Mouse (Mus musculus): Measurements from ENCODE around the gene Gjd2. TPM values are rescaled to one million over a fixed set of nuclear protein-coding genes. Genes with fewer than 3 reads are reported as not detected.

The Gjd2 gene
- total and polyA plus RNA-seq, 3 experiments = not detected

GRCm38 (mm10) chr2:114052696-114053598 lies 39.5 kb upstream of the Gjd2 start, which contains the start of gene Actc1:
TSS of gene Actc1 (minus strand) at chr2:114053548.
- H3K4me3 ChIP-seq (ENCODE audit: low read depth, low read length) = peak within 1 kb of the TSS; percentile 56; the same call in 1 of the 2 replicates
- TF ChIP-seq GATA1 (IDR thresholded peaks at IDR 0.05; ENCODE audit: borderline replicate concordance, low read length) = no peak
- no peak for TF ChIP-seq CTCF (IDR thresholded peaks at IDR 0.05; ENCODE audit: low read depth, low read length)
- TF ChIP-seq TAL1 (conservative IDR thresholded peaks at IDR 0.05; ENCODE audit: low read depth, low read length) = no peak
- no peak for TF ChIP-seq POLR2AphosphoS5 (IDR thresholded peaks at IDR 0.05; ENCODE audit: insufficient replicate concordance, low read depth, low read length)
- no peak for TF ChIP-seq GATA2 (IDR thresholded peaks at IDR 0.05; ENCODE audit: borderline replicate concordance, low read depth, low read length)
- H3K27me3 ChIP-seq (ENCODE audit: insufficient read depth, low read length) = peaks cover 6% of the 10 kb centered on the region; the same call in 1 of the 2 replicates
- peaks cover 4% of the 10 kb centered on the region for H3K4me1 ChIP-seq (ENCODE audit: insufficient read depth, low read depth, low read length)
- DNase-seq (ENCODE audit: low spot score) (no peak), ATAC-seq (ENCODE audit: extremely low read depth, insufficient number of reproducible peaks, low FRiP score, poor library complexity, severe bottlenecking) (no peak)
- no peaks in the 10 kb centered on the region for H3K36me3 ChIP-seq (replicated peaks)
- no peaks in the 10 kb centered on the region for H3K9me3 ChIP-seq (replicated peaks)

GRCm38 (mm10) chr2:114051871-114052241 lies 38.4 kb upstream of the Gjd2 start:
- H3K27me3 ChIP-seq (ENCODE audit: insufficient read depth, low read length) = peaks cover 6% of the 10 kb centered on the region; the same call in 1 of the 2 replicates
- no peak for ATAC-seq (ENCODE audit: extremely low read depth, insufficient number of reproducible peaks, low FRiP score, poor library complexity, severe bottlenecking)
- no peak for DNase-seq (ENCODE audit: low spot score)
- H3K9me3 ChIP-seq (replicated peaks) = no peaks in the 10 kb centered on the region
- H3K4me3 ChIP-seq (ENCODE audit: low read depth, low read length) = no peak overlapping the region
- TF ChIP-seq TAL1 (conservative IDR thresholded peaks at IDR 0.05; ENCODE audit: low read depth, low read length) (no peak), GATA2 (IDR thresholded peaks at IDR 0.05; ENCODE audit: borderline replicate concordance, low read depth, low read length) (no peak), POLR2AphosphoS5 (IDR thresholded peaks at IDR 0.05; ENCODE audit: insufficient replicate concordance, low read depth, low read length) (no peak), CTCF (IDR thresholded peaks at IDR 0.05; ENCODE audit: low read depth, low read length) (no peak), GATA1 (IDR thresholded peaks at IDR 0.05; ENCODE audit: borderline replicate concordance, low read length) (no peak)
- H3K36me3 ChIP-seq (replicated peaks) = no peaks in the 10 kb centered on the region
- peaks cover 4% of the 10 kb centered on the region for H3K4me1 ChIP-seq (ENCODE audit: insufficient read depth, low read depth, low read length)

- H3K4me1 ChIP-seq (ENCODE audit: insufficient read depth, low read depth, low read length) = peaks cover 4% of the 10 kb centered on the region
- no peak for TF ChIP-seq CTCF (IDR thresholded peaks at IDR 0.05; ENCODE audit: low read depth, low read length)
- H3K36me3 ChIP-seq (replicated peaks) = no peaks in the 10 kb centered on the region
- no peaks in the 10 kb centered on the region for H3K9me3 ChIP-seq (replicated peaks)
- no peak overlapping the region for H3K4me3 ChIP-seq (ENCODE audit: low read depth, low read length)
- H3K27me3 ChIP-seq (ENCODE audit: insufficient read depth, low read length) = peaks cover 6% of the 10 kb centered on the region; the same call in 1 of the 2 replicates
- ATAC-seq (ENCODE audit: extremely low read depth, insufficient number of reproducible peaks, low FRiP score, poor library complexity, severe bottlenecking) (no peak), DNase-seq (ENCODE audit: low spot score) (no peak)
Measured at GRCm38 (mm10) chr2:114051111-114051870, 37.9 kb upstream of the Gjd2 start.

- Histone ChIP-seq H3K27me3 (ENCODE audit: insufficient read depth, low read length) (peaks cover 6% of the 10 kb centered on the region; the same call in 1 of the 2 replicates), H3K4me1 (ENCODE audit: insufficient read depth, low read depth, low read length) (peaks cover 4% of the 10 kb centered on the region), H3K9me3 (replicated peaks) (no peaks in the 10 kb centered on the region), H3K4me3 (ENCODE audit: low read depth, low read length) (no peak overlapping the region), H3K36me3 (replicated peaks) (no peaks in the 10 kb centered on the region)
- TF ChIP-seq GATA2 (IDR thresholded peaks at IDR 0.05; ENCODE audit: borderline replicate concordance, low read depth, low read length) (no peak), TAL1 (conservative IDR thresholded peaks at IDR 0.05; ENCODE audit: low read depth, low read length) (no peak), GATA1 (IDR thresholded peaks at IDR 0.05; ENCODE audit: borderline replicate concordance, low read length) (no peak), POLR2AphosphoS5 (IDR thresholded peaks at IDR 0.05; ENCODE audit: insufficient replicate concordance, low read depth, low read length) (no peak), CTCF (IDR thresholded peaks at IDR 0.05; ENCODE audit: low read depth, low read length) (no peak)
- ATAC-seq (ENCODE audit: extremely low read depth, insufficient number of reproducible peaks, low FRiP score, poor library complexity, severe bottlenecking) = no peak
- no peak for DNase-seq (ENCODE audit: low spot score)
Measured at GRCm38 (mm10) chr2:114050150-114050549, 36.7 kb upstream of the Gjd2 start.

GRCm38 (mm10) chr2:114049372-114049771 lies 36.0 kb upstream of the Gjd2 start:
- Histone ChIP-seq H3K4me3 (ENCODE audit: low read depth, low read length) (no peak overlapping the region), H3K4me1 (ENCODE audit: insufficient read depth, low read depth, low read length) (peaks cover 4% of the 10 kb centered on the region), H3K9me3 (replicated peaks) (no peaks in the 10 kb centered on the region), H3K27me3 (ENCODE audit: insufficient read depth, low read length) (peaks cover 6% of the 10 kb centered on the region; the same call in 1 of the 2 replicates), H3K36me3 (replicated peaks) (no peaks in the 10 kb centered on the region)
- no peak for DNase-seq (ENCODE audit: low spot score)
- no peak for ATAC-seq (ENCODE audit: extremely low read depth, insufficient number of reproducible peaks, low FRiP score, poor library complexity, severe bottlenecking)
- TF ChIP-seq POLR2AphosphoS5 (IDR thresholded peaks at IDR 0.05; ENCODE audit: insufficient replicate concordance, low read depth, low read length) (no peak), GATA2 (IDR thresholded peaks at IDR 0.05; ENCODE audit: borderline replicate concordance, low read depth, low read length) (no peak), GATA1 (IDR thresholded peaks at IDR 0.05; ENCODE audit: borderline replicate concordance, low read length) (no peak), TAL1 (conservative IDR thresholded peaks at IDR 0.05; ENCODE audit: low read depth, low read length) (no peak), CTCF (IDR thresholded peaks at IDR 0.05; ENCODE audit: low read depth, low read length) (no peak)

Measured in G1E (cell line).